Mouse (Mus musculus): Measurements from ENCODE around the gene Tnrc6b. TPM values are rescaled to one million over a fixed set of nuclear protein-coding genes. Genes with fewer than 3 reads are reported as not detected.

The Tnrc6b gene
- polyA plus RNA-seq, 1 experiment: 13.3 TPM

DNA sequence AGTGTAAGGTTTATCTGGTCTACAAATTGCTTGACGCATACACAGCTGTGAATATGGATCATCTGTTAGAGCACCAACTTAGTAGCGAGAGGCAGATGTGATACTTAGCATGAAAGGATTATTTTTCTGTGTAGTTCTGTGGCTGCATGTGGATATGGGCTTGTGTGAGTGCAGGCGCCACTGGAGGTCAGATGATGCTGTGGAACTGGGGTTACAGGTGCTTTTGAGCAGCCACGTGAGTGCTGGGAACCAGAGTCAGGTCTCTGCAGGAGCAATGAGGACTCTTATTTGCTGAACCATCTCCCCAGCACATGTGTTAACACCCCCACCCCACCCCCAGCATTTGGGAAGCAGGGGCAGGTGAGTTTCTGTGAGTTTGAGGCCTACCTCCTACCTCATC is 238.3 kb downstream of the Tnrc6b start:
- H3K4me1 ChIP-seq (ENCODE audit: control insufficient read depth, insufficient read depth, insufficient read length, low read length): peaks cover 15% of the 10 kb centered on the region; the same call in 1 of the 2 replicates
- no peaks in the 10 kb centered on the region for H3K27me3 ChIP-seq (ENCODE audit: control insufficient read depth, insufficient read depth, low read length)
- 18% methylated on average over 4 of the region's 4 CpGs for WGBS

DNA sequence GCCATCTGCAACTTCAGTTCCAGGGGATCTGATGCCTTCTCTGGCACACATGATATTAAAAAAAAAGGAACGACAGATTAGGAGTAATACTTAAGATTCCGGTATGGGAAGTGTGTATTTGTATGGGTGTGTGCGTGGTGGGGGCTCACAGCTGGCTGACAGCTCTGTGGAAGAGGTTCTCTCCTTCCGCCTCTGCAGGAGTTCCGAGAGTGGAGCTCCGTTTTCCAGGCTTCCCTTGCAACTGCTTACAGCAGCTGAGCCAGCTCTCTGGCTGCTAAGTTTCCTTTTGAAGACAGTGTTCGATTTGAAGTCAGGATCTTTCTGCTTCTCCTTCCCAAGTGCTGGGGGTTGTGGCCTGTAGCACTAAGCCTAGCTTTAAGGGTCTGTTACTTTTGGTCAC is 238.9 kb downstream of the Tnrc6b start:
- Histone ChIP-seq H3K4me3 (ENCODE audit: low read depth, low read length) (no peak overlapping the region), H3K36me3 (ENCODE audit: control insufficient read depth, insufficient read depth, low read length) (peaks cover 22% of the 10 kb centered on the region), H3K4me1 (ENCODE audit: control insufficient read depth, insufficient read depth, insufficient read length, low read length) (peaks cover 15% of the 10 kb centered on the region; the same call in 1 of the 2 replicates), H3K27me3 (ENCODE audit: control insufficient read depth, insufficient read depth, low read length) (no peaks in the 10 kb centered on the region), H3K27ac (ENCODE audit: insufficient read depth, low read depth, low read length) (no peak overlapping the region)
- WGBS: 82% methylated on average over 7 of the region's 7 CpGs
- no peak for TF ChIP-seq CTCF (IDR thresholded peaks at IDR 0.05; ENCODE audit: extremely low read depth, insufficient read length, insufficient replicate concordance, low read depth, low read length)
- no peak for TF ChIP-seq POLR2A (IDR thresholded peaks at IDR 0.05; ENCODE audit: low read depth, low read length)

More for the DNA sequence above, 238.3 kb downstream of the Tnrc6b start:
- TF ChIP-seq CTCF (IDR thresholded peaks at IDR 0.05; ENCODE audit: extremely low read depth, insufficient read length, insufficient replicate concordance, low read depth, low read length): no peak
- no peak for TF ChIP-seq POLR2A (IDR thresholded peaks at IDR 0.05; ENCODE audit: low read depth, low read length)
- H3K36me3 ChIP-seq (ENCODE audit: control insufficient read depth, insufficient read depth, low read length): peaks cover 19% of the 10 kb centered on the region
- no peak overlapping the region for H3K27ac ChIP-seq (ENCODE audit: insufficient read depth, low read depth, low read length)
- H3K4me3 ChIP-seq (ENCODE audit: low read depth, low read length): 0 out of 2 replicates have a peak overlapping the region, but pooled peaks have one; percentile 7

DNA sequence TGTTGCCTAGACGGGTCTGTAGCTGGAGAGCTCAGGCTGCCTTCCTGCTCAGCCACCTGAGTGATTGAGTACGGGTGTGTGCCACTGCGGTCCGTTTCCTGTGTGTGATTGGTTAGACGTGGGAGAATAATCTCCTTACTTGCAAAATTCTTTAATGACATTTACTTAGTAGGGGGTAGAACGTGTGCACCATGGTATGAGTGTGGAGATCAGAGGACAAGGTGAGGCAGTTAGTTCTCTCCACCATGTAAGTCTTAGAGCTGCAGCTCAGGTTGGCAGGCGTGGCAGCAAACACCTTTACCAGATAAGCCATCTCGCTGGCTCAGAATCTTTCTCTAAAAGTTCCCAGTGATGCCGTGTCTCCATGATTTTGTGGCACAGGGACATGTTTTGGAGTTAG is 242.9 kb downstream of the Tnrc6b start:
- no peaks in the 10 kb centered on the region for H3K27me3 ChIP-seq (ENCODE audit: control insufficient read depth, insufficient read depth, low read length)
- peaks cover 10% of the 10 kb centered on the region; the same call in 1 of the 2 replicates for H3K4me1 ChIP-seq (ENCODE audit: control insufficient read depth, insufficient read depth, insufficient read length, low read length)
- WGBS: 74% methylated on average over 9 of the region's 9 CpGs
- no peak overlapping the region for H3K4me3 ChIP-seq (ENCODE audit: low read depth, low read length)
- peaks cover 44% of the 10 kb centered on the region for H3K36me3 ChIP-seq (ENCODE audit: control insufficient read depth, insufficient read depth, low read length)
- no peak for TF ChIP-seq CTCF (IDR thresholded peaks at IDR 0.05; ENCODE audit: extremely low read depth, insufficient read length, insufficient replicate concordance, low read depth, low read length)
- TF ChIP-seq POLR2A (IDR thresholded peaks at IDR 0.05; ENCODE audit: low read depth, low read length): no peak
- H3K27ac ChIP-seq (ENCODE audit: insufficient read depth, low read depth, low read length): no peak overlapping the region

DNA sequence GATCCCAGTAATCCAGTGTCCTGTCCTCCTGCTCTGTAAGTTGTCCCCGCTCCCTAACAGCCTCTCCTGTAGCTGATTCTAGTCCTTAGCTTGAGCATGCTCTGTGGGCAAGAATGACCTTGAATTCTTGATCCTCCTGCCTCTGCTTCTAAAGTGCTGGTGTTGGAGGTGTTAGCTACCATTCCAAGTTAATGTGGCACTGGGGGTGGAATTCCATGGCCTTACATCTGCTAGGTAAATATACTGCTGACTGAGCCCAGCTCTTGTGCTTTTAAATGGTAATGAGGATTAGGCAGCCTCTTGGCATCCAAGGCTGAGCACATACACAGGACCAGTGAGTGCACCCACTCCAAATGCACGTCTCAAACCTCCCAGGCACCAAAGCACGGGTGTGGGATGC is 243.7 kb downstream of the Tnrc6b start:
- no peak overlapping the region for H3K27ac ChIP-seq (ENCODE audit: insufficient read depth, low read depth, low read length)
- H3K4me3 ChIP-seq (ENCODE audit: low read depth, low read length): no peak overlapping the region
- TF ChIP-seq POLR2A (IDR thresholded peaks at IDR 0.05; ENCODE audit: low read depth, low read length) (no peak), CTCF (IDR thresholded peaks at IDR 0.05; ENCODE audit: extremely low read depth, insufficient read length, insufficient replicate concordance, low read depth, low read length) (no peak)
- peaks cover 50% of the 10 kb centered on the region for H3K36me3 ChIP-seq (ENCODE audit: control insufficient read depth, insufficient read depth, low read length)
- 88% methylated on average over 3 of the region's 3 CpGs for WGBS
- no peaks in the 10 kb centered on the region for H3K27me3 ChIP-seq (ENCODE audit: control insufficient read depth, insufficient read depth, low read length)
- peaks cover 3% of the 10 kb centered on the region; the same call in 1 of the 2 replicates for H3K4me1 ChIP-seq (ENCODE audit: control insufficient read depth, insufficient read depth, insufficient read length, low read length)

DNA sequence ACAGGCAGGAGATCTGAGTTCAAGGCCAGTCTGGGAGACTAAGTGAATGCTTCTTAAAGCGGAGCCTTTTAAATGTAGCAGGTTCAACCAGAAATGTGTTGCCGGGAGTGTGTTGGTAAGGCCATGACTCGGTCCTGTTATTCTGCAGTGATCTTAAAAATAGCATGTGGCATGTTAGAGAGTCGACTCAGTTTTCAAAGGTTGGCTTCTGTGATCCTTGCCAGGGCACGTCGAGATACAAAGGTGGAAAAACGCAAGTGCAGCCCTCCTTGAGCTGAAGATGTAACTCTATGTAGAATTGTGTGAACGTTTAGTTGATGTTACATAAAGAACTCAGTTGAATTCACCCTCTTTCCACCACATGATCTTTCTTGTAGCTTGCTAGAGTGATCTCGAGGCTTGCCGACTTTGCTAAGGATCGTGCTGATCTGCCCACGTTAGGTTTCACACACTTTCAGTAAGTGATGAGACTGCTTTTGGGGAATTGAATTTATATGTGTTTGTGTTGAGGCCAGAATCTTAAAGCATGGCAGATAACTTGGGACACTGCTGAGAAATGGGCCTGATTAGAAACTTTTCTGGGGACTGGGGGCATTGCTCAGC is 244.8 kb downstream of the Tnrc6b start:
- Histone ChIP-seq H3K4me3 (ENCODE audit: low read depth, low read length) (no peak overlapping the region), H3K27ac (ENCODE audit: insufficient read depth, low read depth, low read length) (no peak overlapping the region), H3K4me1 (ENCODE audit: control insufficient read depth, insufficient read depth, insufficient read length, low read length) (no peaks in the 10 kb centered on the region), H3K27me3 (ENCODE audit: control insufficient read depth, insufficient read depth, low read length) (no peaks in the 10 kb centered on the region), H3K36me3 (ENCODE audit: control insufficient read depth, insufficient read depth, low read length) (peaks cover 60% of the 10 kb centered on the region)
- TF ChIP-seq CTCF (IDR thresholded peaks at IDR 0.05; ENCODE audit: extremely low read depth, insufficient read length, insufficient replicate concordance, low read depth, low read length) (no peak), POLR2A (IDR thresholded peaks at IDR 0.05; ENCODE audit: low read depth, low read length) (no peak)
- WGBS: 94% methylated on average over 12 of the region's 12 CpGs

DNA sequence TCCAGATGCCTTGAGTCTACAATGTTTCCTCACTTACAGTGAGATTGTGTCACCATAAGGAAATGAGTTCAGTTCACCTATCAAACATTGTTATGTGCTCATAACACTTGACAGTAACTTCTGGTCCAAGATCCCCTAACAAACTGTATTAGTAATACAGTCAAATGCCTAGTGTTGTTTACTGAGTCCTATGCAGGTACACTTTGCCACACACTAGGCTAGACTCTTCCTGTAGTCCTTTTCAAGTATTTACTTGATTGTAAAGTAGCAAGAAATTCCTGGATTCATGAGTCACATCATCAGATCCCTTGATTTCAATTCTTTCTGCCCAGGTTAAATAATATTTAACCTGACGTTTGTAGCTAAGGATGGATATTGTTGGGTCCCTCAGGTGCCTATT is 258.3 kb downstream of the Tnrc6b start:
- 83% methylated on average over 1 of the region's 1 CpGs for WGBS
- TF ChIP-seq POLR2A (IDR thresholded peaks at IDR 0.05; ENCODE audit: low read depth, low read length) (no peak), CTCF (IDR thresholded peaks at IDR 0.05; ENCODE audit: extremely low read depth, insufficient read length, insufficient replicate concordance, low read depth, low read length) (no peak)
- Histone ChIP-seq H3K4me1 (ENCODE audit: control insufficient read depth, insufficient read depth, insufficient read length, low read length) (no peaks in the 10 kb centered on the region), H3K4me3 (ENCODE audit: low read depth, low read length) (no peak overlapping the region), H3K27me3 (ENCODE audit: control insufficient read depth, insufficient read depth, low read length) (no peaks in the 10 kb centered on the region), H3K27ac (ENCODE audit: insufficient read depth, low read depth, low read length) (no peak overlapping the region), H3K36me3 (ENCODE audit: control insufficient read depth, insufficient read depth, low read length) (peaks cover 46% of the 10 kb centered on the region)

DNA sequence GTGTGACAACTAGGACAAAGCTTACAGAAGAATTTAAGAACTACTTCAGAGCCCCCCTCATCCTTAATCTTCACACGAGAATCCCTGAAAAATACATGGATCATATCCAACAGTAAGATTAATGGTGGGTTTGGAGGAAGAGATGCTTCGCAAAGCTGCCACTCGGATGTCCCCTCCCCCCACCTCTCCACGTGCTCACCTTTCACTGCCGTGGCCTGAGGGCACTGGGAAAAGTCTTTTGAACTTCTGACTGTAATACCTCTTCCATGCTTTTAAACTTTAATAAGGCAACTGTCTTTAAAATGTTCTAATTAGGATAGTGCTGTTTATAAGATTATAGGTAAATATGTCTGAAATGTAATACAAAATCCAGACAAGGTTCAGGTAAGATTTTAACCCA is 263.2 kb downstream of the Tnrc6b start:
- Histone ChIP-seq H3K4me1 (ENCODE audit: control insufficient read depth, insufficient read depth, insufficient read length, low read length) (no peaks in the 10 kb centered on the region), H3K4me3 (ENCODE audit: low read depth, low read length) (no peak overlapping the region), H3K36me3 (ENCODE audit: control insufficient read depth, insufficient read depth, low read length) (peaks cover 7% of the 10 kb centered on the region), H3K27me3 (ENCODE audit: control insufficient read depth, insufficient read depth, low read length) (no peaks in the 10 kb centered on the region), H3K27ac (ENCODE audit: insufficient read depth, low read depth, low read length) (no peak overlapping the region)
- 45% methylated on average over 5 of the region's 5 CpGs for WGBS
- no peak for TF ChIP-seq POLR2A (IDR thresholded peaks at IDR 0.05; ENCODE audit: low read depth, low read length)
- TF ChIP-seq CTCF (IDR thresholded peaks at IDR 0.05; ENCODE audit: extremely low read depth, insufficient read length, insufficient replicate concordance, low read depth, low read length): no peak
